Mouse (Mus musculus) heart, postnatal 0 days (tissue): ENCODE measurements around the gene E330034G19Rik. TPM values are rescaled to one million over a fixed set of nuclear protein-coding genes. Genes with fewer than 3 reads are reported as not detected.

Experiments used
- ATAC-seq: fragments of 200-750 bp; cut with Nextera tagmentation; 2 replicates; pipeline ENCODE4 v1.8.0; 2017; ENCODE audit warnings: low read depth, moderate number of reproducible peaks, moderate library complexity; ENCODE audit not compliant: insufficient read depth
- DNase-seq: peaks from one replicate; pipeline ENCODE4 v3.0.0-alpha.2; 2016; ENCODE audit warnings: low spot score
- H3K27ac ChIP-seq: fragments of 300-500 bp; sonication (generic); 2 replicates; pipeline ENCODE4 v1.5.1; 2014; ENCODE audit warnings: low read depth, mild to moderate bottlenecking
- H3K27me3 ChIP-seq: fragments of 300-500 bp; sonication (generic); 2 replicates; pipeline ENCODE4 v1.6.1; 2014; ENCODE audit warnings: low read length, mixed read lengths; ENCODE audit not compliant: control insufficient read depth, insufficient read depth
- H3K36me3 ChIP-seq: fragments of 300-500 bp; sonication (generic); replicated peaks from 2 replicates; pipeline ENCODE4 v1.6.1; 2014; ENCODE audit warnings: low read length, mixed read lengths; ENCODE audit not compliant: control insufficient read depth, insufficient read depth
- H3K4me1 ChIP-seq: fragments of 300-500 bp; sonication (generic); 2 replicates; pipeline ENCODE4 v1.6.1; 2014; ENCODE audit warnings: antibody characterized with exemption; ENCODE audit not compliant: control insufficient read depth, insufficient read depth
- H3K4me2 ChIP-seq: fragments of 300-500 bp; sonication (generic); 2 replicates; pipeline ENCODE4 v1.6.1; 2014; ENCODE audit warnings: low read depth, mild to moderate bottlenecking, low read length, moderate library complexity
- H3K4me3 ChIP-seq: fragments of 300-500 bp; sonication (generic); 2 replicates; pipeline ENCODE4 v1.5.1; 2014; ENCODE audit warnings: low read depth, low read length
- H3K9ac ChIP-seq: fragments of 300-500 bp; sonication (generic); replicated peaks from 2 replicates; pipeline ENCODE4 v1.6.1; 2014; ENCODE audit warnings: low read depth, low read length, mixed read lengths
- H3K9me3 ChIP-seq: fragments of 300-500 bp; sonication (generic); replicated peaks from 2 replicates; pipeline ENCODE4 v1.6.1; 2016; ENCODE audit warnings: low read length; ENCODE audit not compliant: control insufficient read depth
- CTCF ChIP-seq: IDR thresholded peaks from 2 replicates; pipeline ENCODE4 v1.5.1; 2016; ENCODE audit warnings: antibody characterized with exemption, control low read depth, low read depth
- EP300 ChIP-seq: IDR thresholded peaks from 2 replicates; pipeline ENCODE4 v1.6.1; 2016; ENCODE audit warnings: antibody characterized with exemption, low read depth
- WGBS: fragments of 180-500 bp; shearing (Covaris S2); extraction: QIAGEN DNeasy Blood & Tissue Kit; methylation state at CpG from one replicate; pipeline ENCODE4 v1.1.7; 2014; 5-methylcytosine and 5-hydroxymethylcytosine counted together
- polyA plus RNA-seq: library from polyadenylated mRNA; unstranded; fragments of >200 nt; fragmentation: Nextera tagmentation; extraction: Ambion mirVana; gene quantifications from 2 replicates; pipeline ENCODE4 v1.2.1, GENCODE M21; 2015
- total RNA-seq: library from RNA; depleted of rRNA; stranded (reverse); fragments of >200 nt; gene quantifications from 2 replicates; pipeline ENCODE4 v1.2.3, GENCODE M21; 2014; ENCODE audit warnings: low replicate concordance; rRNA removed

The E330034G19Rik gene
- total and polyA plus RNA-seq, 2 experiments from 2014 or later: not detected

DNA sequence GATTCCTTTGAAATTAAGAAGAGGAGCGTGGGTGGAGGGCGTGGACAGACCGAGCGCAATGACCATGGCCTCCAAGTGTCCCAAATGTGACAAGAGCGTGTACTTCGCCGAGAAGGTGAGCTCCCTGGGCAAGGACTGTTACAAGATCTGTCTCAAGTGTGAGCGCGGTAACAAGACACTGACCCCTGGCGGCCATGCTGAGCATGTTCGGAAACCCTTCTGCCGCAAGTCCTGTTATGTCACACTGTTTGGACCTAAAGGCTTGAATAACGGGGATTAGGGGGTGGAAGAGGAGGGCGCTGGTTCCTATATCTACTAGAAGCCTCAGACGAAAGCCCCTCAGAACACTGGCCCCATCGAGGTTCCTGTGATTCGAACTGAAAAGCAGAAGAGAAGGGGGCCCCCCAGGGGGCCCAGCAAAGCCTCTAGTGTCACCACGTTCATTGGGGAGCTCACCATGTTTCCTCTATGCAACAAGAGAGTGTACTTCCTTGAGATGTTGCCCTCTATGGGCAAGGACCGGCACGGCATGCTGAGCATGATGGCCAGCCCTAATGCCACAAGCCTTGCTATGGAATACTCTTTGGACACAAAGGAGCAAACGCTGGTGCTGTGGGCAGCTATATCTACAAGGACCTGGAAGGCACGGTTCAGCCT, 65.4 kb downstream of the E330034G19Rik start:
- Histone ChIP-seq H3K27me3 (no peaks in the 10 kb centered on the region), H3K4me2 (no peak overlapping the region), H3K4me1 (no peaks in the 10 kb centered on the region), H3K4me3 (no peak overlapping the region), H3K9me3 (no peaks in the 10 kb centered on the region), H3K9ac (no peak overlapping the region), H3K27ac (no peak overlapping the region), H3K36me3 (no peaks in the 10 kb centered on the region)
- TF ChIP-seq CTCF (peak; percentile 59), EP300 (no peak)
- no peak for ATAC-seq
- WGBS: 61% methylated on average over 22 of the region's 22 CpGs
- DNase-seq: peak; percentile 6

Other genes with a start within 250 kb of the E330034G19Rik start
- 12.3 and 29.2 TPM in 2 replicates for gene Dlg5, start 47.3 kb upstream of the E330034G19Rik start, total RNA-seq
- gene Dlg5, start 47.3 kb upstream of the E330034G19Rik start, polyA plus RNA-seq: 2.6 TPM in 2 replicates
- gene Polr3a, start 193.8 kb downstream of the E330034G19Rik start, total RNA-seq: 6.5 and 23.1 TPM in 2 replicates
- 5.3 and 7.1 TPM in 2 replicates for gene Polr3a, start 193.8 kb downstream of the E330034G19Rik start, polyA plus RNA-seq
- 1,343 and 1,619 TPM in 2 replicates for gene Rps24, start 193.9 kb downstream of the E330034G19Rik start, total RNA-seq
- gene Rps24, start 193.9 kb downstream of the E330034G19Rik start, polyA plus RNA-seq: 690 and 717 TPM in 2 replicates